Mouse (Mus musculus): ENCODE data around the gene Rab3c. TPM values are rescaled to one million over a fixed set of nuclear protein-coding genes. Genes with fewer than 3 reads are reported as not detected.

Rab3c gene
- polyA plus RNA-seq, 1 experiment from 2014 or later = 3.4 TPM

- Histone ChIP-seq H3K9ac (ENCODE audit: low read length) (no peak overlapping the region), H3K4me2 (ENCODE audit: low read depth, low read length) (no peak overlapping the region), H3K4me1 (ENCODE audit: control insufficient read depth, insufficient read depth, low read length) (no peaks in the 10 kb centered on the region), H3K27ac (ENCODE audit: low read length) (no peak overlapping the region), H3K4me3 (replicated peaks; ENCODE audit: low read length) (no peak overlapping the region), H3K27me3 (ENCODE audit: control insufficient read depth, insufficient read depth, low read length) (no peaks in the 10 kb centered on the region), H3K9me3 (replicated peaks; ENCODE audit: control insufficient read depth, low read length) (no peaks in the 10 kb centered on the region), H3K36me3 (ENCODE audit: control insufficient read depth, insufficient read depth, low read length) (no peaks in the 10 kb centered on the region)
- ATAC-seq (ENCODE audit: insufficient read depth, low FRiP score) = no peak
- 70% methylated on average over 4 of the region's 4 CpGs for WGBS
Measured at GRCm38 (mm10) chr13:110044418-110044817, 236.4 kb downstream of the Rab3c start.

GRCm38 (mm10) chr13:110039779-110040498 is 240.9 kb downstream of the Rab3c start:
- no peaks in the 10 kb centered on the region for H3K27me3 ChIP-seq (ENCODE audit: control insufficient read depth, insufficient read depth, low read length)
- H3K4me2 ChIP-seq (ENCODE audit: low read depth, low read length) = no peak overlapping the region
- H3K4me1 ChIP-seq (ENCODE audit: control insufficient read depth, insufficient read depth, low read length) = no peaks in the 10 kb centered on the region
- H3K9me3 ChIP-seq (replicated peaks; ENCODE audit: control insufficient read depth, low read length) = no peaks in the 10 kb centered on the region
- no peaks in the 10 kb centered on the region for H3K36me3 ChIP-seq (ENCODE audit: control insufficient read depth, insufficient read depth, low read length)
- H3K4me3 ChIP-seq (replicated peaks; ENCODE audit: low read length) = no peak overlapping the region
- ATAC-seq (ENCODE audit: insufficient read depth, low FRiP score) = no peak
- no peak overlapping the region for H3K9ac ChIP-seq (ENCODE audit: low read length)
- 81% methylated on average over 3 of the region's 3 CpGs for WGBS
- H3K27ac ChIP-seq (ENCODE audit: low read length) = no peak overlapping the region

GRCm38 (mm10) chr13:110039170-110039569 is 241.6 kb downstream of the Rab3c start:
- H3K4me1 ChIP-seq (ENCODE audit: control insufficient read depth, insufficient read depth, low read length) = no peaks in the 10 kb centered on the region
- ATAC-seq (ENCODE audit: insufficient read depth, low FRiP score) = no peak
- H3K4me2 ChIP-seq (ENCODE audit: low read depth, low read length) = no peak overlapping the region
- no peaks in the 10 kb centered on the region for H3K36me3 ChIP-seq (ENCODE audit: control insufficient read depth, insufficient read depth, low read length)
- H3K9me3 ChIP-seq (replicated peaks; ENCODE audit: control insufficient read depth, low read length) = no peaks in the 10 kb centered on the region
- no peaks in the 10 kb centered on the region for H3K27me3 ChIP-seq (ENCODE audit: control insufficient read depth, insufficient read depth, low read length)
- H3K9ac ChIP-seq (ENCODE audit: low read length) = no peak overlapping the region
- H3K27ac ChIP-seq (ENCODE audit: low read length) = no peak overlapping the region
- 74% methylated on average over 9 of the region's 9 CpGs for WGBS
- no peak overlapping the region for H3K4me3 ChIP-seq (replicated peaks; ENCODE audit: low read length)

- no peak overlapping the region for H3K27ac ChIP-seq (ENCODE audit: low read length)
- H3K9me3 ChIP-seq (replicated peaks; ENCODE audit: control insufficient read depth, low read length) = no peaks in the 10 kb centered on the region
- 88% methylated on average over 3 of the region's 3 CpGs for WGBS
- no peaks in the 10 kb centered on the region for H3K27me3 ChIP-seq (ENCODE audit: control insufficient read depth, insufficient read depth, low read length)
- H3K4me2 ChIP-seq (ENCODE audit: low read depth, low read length) = no peak overlapping the region
- H3K9ac ChIP-seq (ENCODE audit: low read length) = no peak overlapping the region
- ATAC-seq (ENCODE audit: insufficient read depth, low FRiP score) = no peak
- H3K4me3 ChIP-seq (replicated peaks; ENCODE audit: low read length) = no peak overlapping the region
- no peaks in the 10 kb centered on the region for H3K36me3 ChIP-seq (ENCODE audit: control insufficient read depth, insufficient read depth, low read length)
- H3K4me1 ChIP-seq (ENCODE audit: control insufficient read depth, insufficient read depth, low read length) = no peaks in the 10 kb centered on the region
Measured at GRCm38 (mm10) chr13:110038521-110038920, 242.3 kb downstream of the Rab3c start.

- Histone ChIP-seq H3K36me3 (ENCODE audit: control insufficient read depth, insufficient read depth, low read length) (no peaks in the 10 kb centered on the region), H3K9me3 (replicated peaks; ENCODE audit: control insufficient read depth, low read length) (no peaks in the 10 kb centered on the region), H3K27ac (ENCODE audit: low read length) (no peak overlapping the region), H3K27me3 (ENCODE audit: control insufficient read depth, insufficient read depth, low read length) (no peaks in the 10 kb centered on the region), H3K9ac (ENCODE audit: low read length) (no peak overlapping the region), H3K4me1 (ENCODE audit: control insufficient read depth, insufficient read depth, low read length) (no peaks in the 10 kb centered on the region), H3K4me2 (ENCODE audit: low read depth, low read length) (no peak overlapping the region), H3K4me3 (replicated peaks; ENCODE audit: low read length) (no peak overlapping the region)
- WGBS = 76% methylated on average over 6 of the region's 6 CpGs
- no peak for ATAC-seq (ENCODE audit: insufficient read depth, low FRiP score)
Measured at GRCm38 (mm10) chr13:110034885-110035284, 245.9 kb downstream of the Rab3c start.

GRCm38 (mm10) chr13:110034041-110034440 is 246.8 kb downstream of the Rab3c start:
- no peak for ATAC-seq (ENCODE audit: insufficient read depth, low FRiP score)
- 74% methylated on average over 7 of the region's 7 CpGs for WGBS
- H3K4me2 ChIP-seq (ENCODE audit: low read depth, low read length) = no peak overlapping the region
- H3K4me3 ChIP-seq (replicated peaks; ENCODE audit: low read length) = no peak overlapping the region
- H3K9me3 ChIP-seq (replicated peaks; ENCODE audit: control insufficient read depth, low read length) = no peaks in the 10 kb centered on the region
- no peaks in the 10 kb centered on the region for H3K36me3 ChIP-seq (ENCODE audit: control insufficient read depth, insufficient read depth, low read length)
- H3K27ac ChIP-seq (ENCODE audit: low read length) = no peak overlapping the region
- no peak overlapping the region for H3K9ac ChIP-seq (ENCODE audit: low read length)
- H3K27me3 ChIP-seq (ENCODE audit: control insufficient read depth, insufficient read depth, low read length) = no peaks in the 10 kb centered on the region
- no peaks in the 10 kb centered on the region for H3K4me1 ChIP-seq (ENCODE audit: control insufficient read depth, insufficient read depth, low read length)

- no peaks in the 10 kb centered on the region for H3K36me3 ChIP-seq (ENCODE audit: control insufficient read depth, insufficient read depth, low read length)
- no peaks in the 10 kb centered on the region for H3K27me3 ChIP-seq (ENCODE audit: control insufficient read depth, insufficient read depth, low read length)
- no peak overlapping the region for H3K9ac ChIP-seq (ENCODE audit: low read length)
- no peak for ATAC-seq (ENCODE audit: insufficient read depth, low FRiP score)
- no peaks in the 10 kb centered on the region for H3K4me1 ChIP-seq (ENCODE audit: control insufficient read depth, insufficient read depth, low read length)
- WGBS = 26% methylated on average over 6 of the region's 6 CpGs
- H3K4me2 ChIP-seq (ENCODE audit: low read depth, low read length) = no peak overlapping the region
- H3K4me3 ChIP-seq (replicated peaks; ENCODE audit: low read length) = no peak overlapping the region
- H3K27ac ChIP-seq (ENCODE audit: low read length) = no peak overlapping the region
- no peaks in the 10 kb centered on the region for H3K9me3 ChIP-seq (replicated peaks; ENCODE audit: control insufficient read depth, low read length)
Measured at GRCm38 (mm10) chr13:110031886-110032285, 248.9 kb downstream of the Rab3c start.

- Histone ChIP-seq H3K36me3 (ENCODE audit: control insufficient read depth, insufficient read depth, low read length) (no peaks in the 10 kb centered on the region), H3K4me1 (ENCODE audit: control insufficient read depth, insufficient read depth, low read length) (no peaks in the 10 kb centered on the region), H3K4me3 (replicated peaks; ENCODE audit: low read length) (no peak overlapping the region), H3K9me3 (replicated peaks; ENCODE audit: control insufficient read depth, low read length) (no peaks in the 10 kb centered on the region), H3K9ac (ENCODE audit: low read length) (no peak overlapping the region), H3K27ac (ENCODE audit: low read length) (no peak overlapping the region), H3K4me2 (ENCODE audit: low read depth, low read length) (no peak overlapping the region), H3K27me3 (ENCODE audit: control insufficient read depth, insufficient read depth, low read length) (no peaks in the 10 kb centered on the region)
- WGBS = 64% methylated on average over 8 of the region's 8 CpGs
- ATAC-seq (ENCODE audit: insufficient read depth, low FRiP score) = no peak
Measured at GRCm38 (mm10) chr13:110031061-110031460, 249.7 kb downstream of the Rab3c start.

GRCm38 (mm10) chr13:110024381-110025161 is 256.2 kb downstream of the Rab3c start:
- H3K4me1 ChIP-seq (ENCODE audit: control insufficient read depth, insufficient read depth, low read length) = peaks cover under 1% of the 10 kb centered on the region; the same call in 1 of the 2 replicates
- no peaks in the 10 kb centered on the region for H3K9me3 ChIP-seq (replicated peaks; ENCODE audit: control insufficient read depth, low read length)
- H3K4me3 ChIP-seq (replicated peaks; ENCODE audit: low read length) = no peak overlapping the region
- WGBS = 85% methylated on average over 10 of the region's 10 CpGs
- H3K36me3 ChIP-seq (ENCODE audit: control insufficient read depth, insufficient read depth, low read length) = no peaks in the 10 kb centered on the region
- ATAC-seq (ENCODE audit: insufficient read depth, low FRiP score) = no peak
- no peak overlapping the region for H3K9ac ChIP-seq (ENCODE audit: low read length)
- no peaks in the 10 kb centered on the region; the same call in 1 of the 2 replicates for H3K27me3 ChIP-seq (ENCODE audit: control insufficient read depth, insufficient read depth, low read length)
- H3K27ac ChIP-seq (ENCODE audit: low read length) = no peak overlapping the region
- H3K4me2 ChIP-seq (ENCODE audit: low read depth, low read length) = no peak overlapping the region

Measured in stomach, embryonic 16.5 days (tissue).